Mouse (Mus musculus) MEL (cell line): ENCODE measurements at regions not wholly inside any gene's neighbourhood (a gene's known extent, or its start where the extent isn't known, plus 50 kb on each side); places are given as distances from the start of the nearest gene placed in this dataset.

Source experiments
- DNase-seq: peaks from one replicate; pipeline ENCODE4 v3.0.0; 2011; ENCODE audit warnings: low read depth, low spot score
- H3K27ac ChIP-seq: 2 replicates; pipeline ENCODE4 v1.5.1; 2012; ENCODE audit warnings: low read depth, mild to moderate bottlenecking, control low read depth, low read length, moderate library complexity; ENCODE audit not compliant: control insufficient read depth
- H3K27me3 ChIP-seq, 2 experiments: fragments of 150-350 bp in 1 of 2; sonication (generic) in 1 of 2; 2 replicates each; pipeline ENCODE4 v1.6.1; 2012; ENCODE audit warnings: low read length in 2 of 2, mild to moderate bottlenecking in 2 of 2, improper control_type of control experiment in 1 of 2, moderate library complexity in 1 of 2; ENCODE audit not compliant: insufficient read depth in 2 of 2, control insufficient read depth in 1 of 2
- H3K36me3 ChIP-seq, 2 experiments: 2 replicates each; pipeline ENCODE4 v1.6.1; 2012 to 2014; ENCODE audit warnings: low read length in 2 of 2, improper control_type of control experiment in 1 of 2, inconsistent platforms in 1 of 2, mild to moderate bottlenecking in 1 of 2; ENCODE audit not compliant: insufficient read depth in 2 of 2, control insufficient read depth in 1 of 2
- H3K4me1 ChIP-seq, 2 experiments: fragments of 150-350 bp in 1 of 2; sonication (generic) in 1 of 2; 2 replicates each; pipeline ENCODE4 v1.6.1; 2012; ENCODE audit warnings: low read length in 2 of 2, improper control_type of control experiment in 1 of 2, mild to moderate bottlenecking in 1 of 2; ENCODE audit not compliant: insufficient read depth in 2 of 2, control insufficient read depth in 1 of 2
- H3K4me3 ChIP-seq, 2 experiments: fragments of 150-350 bp in 1 of 2; sonication (generic) in 1 of 2; 2 replicates each; pipeline ENCODE4 v1.5.1; 2012; ENCODE audit warnings: low read depth in 2 of 2, low read length in 2 of 2, mild to moderate bottlenecking in 2 of 2, moderate library complexity in 2 of 2, control low read depth in 1 of 2, improper control_type of control experiment in 1 of 2; ENCODE audit not compliant: control insufficient read depth in 1 of 2, insufficient read depth in 1 of 2
- H3K79me2 ChIP-seq: 2 replicates; pipeline ENCODE4 v1.6.1; 2012; ENCODE audit warnings: mild to moderate bottlenecking, low read length, moderate library complexity; ENCODE audit not compliant: control insufficient read depth, poor library complexity, insufficient read depth
- H3K9ac ChIP-seq: 2 replicates; pipeline ENCODE4 v1.6.1; 2012; ENCODE audit warnings: low read depth, mild to moderate bottlenecking, control low read depth, low read length, moderate library complexity; ENCODE audit not compliant: control insufficient read depth, poor library complexity, severe bottlenecking
- H3K9me3 ChIP-seq: fragments of 150-350 bp; sonication (generic); replicated peaks from 2 replicates; pipeline ENCODE4 v1.6.1; 2012; ENCODE audit warnings: mild to moderate bottlenecking, low read length, improper control_type of control experiment, moderate library complexity; ENCODE audit not compliant: insufficient read depth
- BHLHE40 ChIP-seq: IDR thresholded peaks from 2 replicates; pipeline ENCODE4 v1.6.1; 2012; ENCODE audit warnings: low read depth, mild to moderate bottlenecking, inconsistent platforms, low read length, improper control_type of control experiment, borderline replicate concordance
- ELF1 ChIP-seq: IDR thresholded peaks from 2 replicates; pipeline ENCODE4 v1.6.1; 2014; ENCODE audit warnings: low read depth, mild to moderate bottlenecking, inconsistent platforms, low read length, improper control_type of control experiment, moderate library complexity
- ETS1 ChIP-seq: IDR thresholded peaks from 2 replicates; pipeline ENCODE4 v1.6.1; 2012; ENCODE audit warnings: low read depth, mild to moderate bottlenecking, inconsistent platforms, low read length, improper control_type of control experiment, moderate library complexity
- GABPA ChIP-seq: IDR thresholded peaks from 2 replicates; pipeline ENCODE4 v1.6.1; 2012; ENCODE audit warnings: low read depth, mild to moderate bottlenecking, inconsistent platforms, low read length, improper control_type of control experiment, moderate library complexity
- GATA1 ChIP-seq: IDR thresholded peaks from 2 replicates; pipeline ENCODE4 v1.6.1; 2011; ENCODE audit warnings: low read depth, low read length, improper control_type of control experiment
- HCFC1 ChIP-seq: IDR thresholded peaks from 2 replicates; pipeline ENCODE4 v1.6.1; 2012; ENCODE audit warnings: low read depth, mild to moderate bottlenecking, inconsistent platforms, low read length, improper control_type of control experiment, moderate library complexity
- JUND ChIP-seq: IDR thresholded peaks from 2 replicates; pipeline ENCODE4 v1.6.1; 2011; ENCODE audit warnings: low read depth, mild to moderate bottlenecking, improper control_type of control experiment, low read length
- KAT2A ChIP-seq: conservative IDR thresholded peaks from 2 replicates; pipeline ENCODE4 v1.6.1; 2012; ENCODE audit warnings: low read depth, low read length, improper control_type of control experiment, inconsistent platforms
- MAX ChIP-seq: IDR thresholded peaks from 2 replicates; pipeline ENCODE4 v1.6.1; 2011; ENCODE audit warnings: low read length, improper control_type of control experiment
- MXI1 ChIP-seq: IDR thresholded peaks from 2 replicates; pipeline ENCODE4 v1.6.1; 2011; ENCODE audit warnings: mild to moderate bottlenecking, low read depth, low read length, improper control_type of control experiment
- MYB ChIP-seq: IDR thresholded peaks from 2 replicates; pipeline ENCODE4 v1.6.1; 2011; ENCODE audit warnings: mild to moderate bottlenecking, low read depth, low read length, improper control_type of control experiment
- NRF1 ChIP-seq: IDR thresholded peaks from 2 replicates; pipeline ENCODE4 v1.6.1; 2014; ENCODE audit warnings: low read depth, mild to moderate bottlenecking, inconsistent platforms, low read length, improper control_type of control experiment, moderate library complexity; ENCODE audit not compliant: poor library complexity, insufficient read depth, severe bottlenecking
- POLR2A ChIP-seq, 2 experiments: IDR thresholded peaks; 2 replicates each; pipeline ENCODE4 v1.6.1; 2011 to 2012; ENCODE audit warnings: low read length in 2 of 2, mild to moderate bottlenecking in 2 of 2, control low read depth in 1 of 2, improper control_type of control experiment in 1 of 2, low read depth in 1 of 2, moderate library complexity in 1 of 2; ENCODE audit not compliant: control insufficient read depth in 1 of 2, insufficient read depth in 1 of 2, poor library complexity in 1 of 2
- POLR2AphosphoS5 ChIP-seq: IDR thresholded peaks from 2 replicates; pipeline ENCODE4 v1.6.1; 2012; ENCODE audit warnings: low read depth, borderline replicate concordance, mild to moderate bottlenecking, inconsistent platforms, low read length, moderate library complexity, mixed read lengths
- RCOR1 ChIP-seq: IDR thresholded peaks from 2 replicates; pipeline ENCODE4 v1.6.1; 2012; ENCODE audit warnings: low read depth, mild to moderate bottlenecking, inconsistent platforms, low read length, improper control_type of control experiment
- SMC3 ChIP-seq: IDR thresholded peaks from 2 replicates; pipeline ENCODE4 v1.6.1; 2011; ENCODE audit warnings: low read depth, low read length, improper control_type of control experiment
- TAL1 ChIP-seq: IDR thresholded peaks from 2 replicates; pipeline ENCODE4 v1.6.1; 2012; ENCODE audit warnings: mild to moderate bottlenecking, inconsistent platforms, low read length, moderate library complexity, mixed read lengths
- TBP ChIP-seq: IDR thresholded peaks from 2 replicates; pipeline ENCODE4 v1.8.0; 2011; ENCODE audit warnings: low read depth, low read length, improper control_type of control experiment
- USF1 ChIP-seq: IDR thresholded peaks from 2 replicates; pipeline ENCODE4 v1.6.1; 2014; ENCODE audit warnings: low read depth, mild to moderate bottlenecking, inconsistent platforms, low read length, improper control_type of control experiment, moderate library complexity
- ZC3H11A ChIP-seq: IDR thresholded peaks from 2 replicates; pipeline ENCODE4 v1.6.1; 2012; ENCODE audit warnings: low read depth, mild to moderate bottlenecking, inconsistent platforms, low read length, improper control_type of control experiment
- ZKSCAN1 ChIP-seq: IDR thresholded peaks from 2 replicates; pipeline ENCODE4 v1.6.1; 2012; ENCODE audit warnings: low read depth, mild to moderate bottlenecking, inconsistent platforms, low read length, improper control_type of control experiment, moderate library complexity

GRCm38 (mm10) chr13:29119357-29119756 is 165.8 kb upstream of the Sox4 start:
- Histone ChIP-seq H3K4me1 (no peaks in the 10 kb centered on the region), H3K27ac (no peak overlapping the region), H3K9ac (no peak overlapping the region), H3K79me2 (no peaks in the 10 kb centered on the region), H3K27me3 (no peaks in the 10 kb centered on the region), H3K36me3 (peaks cover 0 to 3% of the 10 kb centered on the region in 2 experiments; a peak in 1 of 4 replicates), H3K9me3 (no peaks in the 10 kb centered on the region), H3K4me3 (no peak overlapping the region)
- no peak for TF ChIP-seq SMC3
- TF ChIP-seq TBP, result peak; percentile 89
- peak; percentile 50 for DNase-seq

GRCm38 (mm10) chr13:29114998-29115495 is 161.5 kb upstream of the Sox4 start:
- Histone ChIP-seq H3K4me1 (no peaks in the 10 kb centered on the region), H3K4me3 (no peak overlapping the region), H3K9ac (no peak overlapping the region), H3K36me3 (peaks cover 0 to 3% of the 10 kb centered on the region in 2 experiments; a peak in 1 of 4 replicates), H3K9me3 (no peaks in the 10 kb centered on the region), H3K79me2 (no peaks in the 10 kb centered on the region), H3K27ac (no peak overlapping the region), H3K27me3 (no peaks in the 10 kb centered on the region)
- DNase-seq, result no peak
- no peak for TF ChIP-seq MAX
- TF ChIP-seq POLR2AphosphoS5, result no peak
- no peak for TF ChIP-seq TAL1
- no peak for TF ChIP-seq POLR2A (IDR thresholded peaks at IDR 0.05; ENCODE audit: control insufficient read depth in 1 of 2, insufficient read depth in 1 of 2, low read depth in 1 of 2, low read length in 2 of 2, poor library complexity in 1 of 2)
- no peak for TF ChIP-seq MXI1
- TF ChIP-seq BHLHE40, result no peak
- no peak for TF ChIP-seq RCOR1
- TF ChIP-seq SMC3, result no peak
- no peak for TF ChIP-seq HCFC1
- TF ChIP-seq USF1, result no peak
- no peak for TF ChIP-seq GATA1
- no peak for TF ChIP-seq JUND
- no peak for TF ChIP-seq ZKSCAN1
- TF ChIP-seq KAT2A, result no peak
- no peak for TF ChIP-seq ZC3H11A
- TF ChIP-seq MYB, result no peak
- no peak for TF ChIP-seq ELF1
- no peak for TF ChIP-seq ETS1
- TF ChIP-seq GABPA, result no peak
- TF ChIP-seq NRF1, result no peak
